Mouse (Mus musculus) myocyte (in vitro differentiated cells): Measurements from ENCODE around the gene Gm43064.

ENCODE experiments used
- CEBPB ChIP-seq: IDR thresholded peaks from 2 replicates; pipeline ENCODE4 v1.6.1; 2011; ENCODE audit warnings: mild to moderate bottlenecking, moderate library complexity; ENCODE audit not compliant: poor library complexity, insufficient read depth, severe bottlenecking
- E2F4 ChIP-seq: IDR thresholded peaks from one replicate; pipeline ENCODE4 v1.6.1; 2011; ENCODE audit warnings: mild to moderate bottlenecking, control low read depth, moderate library complexity; ENCODE audit not compliant: insufficient read depth
- MAX ChIP-seq: IDR thresholded peaks from one replicate; pipeline ENCODE4 v1.6.1; 2011; ENCODE audit warnings: low read depth, mild to moderate bottlenecking, control low read depth
- MYOD1 ChIP-seq, 3 experiments: IDR thresholded peaks; one replicate each; pipeline ENCODE4 v1.6.1; 2011; ENCODE audit warnings: control low read depth in 2 of 3, low read depth in 2 of 3, mild to moderate bottlenecking in 2 of 3, moderate library complexity in 1 of 3; ENCODE audit not compliant: insufficient read length in 2 of 3, control insufficient read depth in 1 of 3
- POLR2A ChIP-seq: IDR thresholded peaks from one replicate; pipeline ENCODE4 v1.6.1; 2011; ENCODE audit warnings: low read depth, mild to moderate bottlenecking, control low read depth, moderate library complexity; ENCODE audit not compliant: insufficient read length
- POLR2AphosphoS2 ChIP-seq: IDR thresholded peaks from one replicate; pipeline ENCODE4 v1.6.1; 2011; ENCODE audit warnings: low read depth, control low read depth; ENCODE audit not compliant: insufficient read length
- REST ChIP-seq: IDR thresholded peaks from one replicate; pipeline ENCODE4 v1.6.1; 2011; ENCODE audit warnings: mild to moderate bottlenecking, control low read depth, moderate library complexity; ENCODE audit not compliant: insufficient read depth, insufficient read length
- SRF ChIP-seq: IDR thresholded peaks from one replicate; pipeline ENCODE4 v1.6.1; 2011; ENCODE audit warnings: low read depth; ENCODE audit not compliant: control insufficient read depth, insufficient read length
- TCF12 ChIP-seq: IDR thresholded peaks from one replicate; pipeline ENCODE4 v1.6.1; 2011; ENCODE audit warnings: mild to moderate bottlenecking, control low read depth; ENCODE audit not compliant: poor library complexity, insufficient read depth, severe bottlenecking
- TCF3 ChIP-seq: IDR thresholded peaks from one replicate; pipeline ENCODE4 v1.6.1; 2011; ENCODE audit warnings: low read depth, control low read depth; ENCODE audit not compliant: insufficient read length
- USF1 ChIP-seq: IDR thresholded peaks from one replicate; pipeline ENCODE4 v1.6.1; 2011; ENCODE audit warnings: low read depth, mild to moderate bottlenecking, control low read depth, moderate library complexity

GRCm38 (mm10) chr3:103864200-103864599 lies 54.8 kb downstream of the Gm43064 start:
- TF ChIP-seq POLR2A, result no peak
- no peak for TF ChIP-seq E2F4
- no peak for TF ChIP-seq MAX
- no peak for TF ChIP-seq MYOD1 (IDR thresholded peaks at IDR 0.05; ENCODE audit: control insufficient read depth in 1 of 3, insufficient read length in 2 of 3, low read depth in 2 of 3)
- no peak for TF ChIP-seq USF1
- no peak for TF ChIP-seq CEBPB
- no peak for TF ChIP-seq POLR2AphosphoS2
- TF ChIP-seq SRF, result no peak
- no peak for TF ChIP-seq TCF3
- TF ChIP-seq REST, result no peak
- no peak for TF ChIP-seq TCF12
